Mouse (Mus musculus) heart, postnatal 0 days (tissue): ENCODE results near the gene Fthl17a. TPM values are rescaled to one million over a fixed set of nuclear protein-coding genes. Genes with fewer than 3 reads are reported as not detected.

Experiments
- ATAC-seq: fragments of 200-750 bp; cut with Nextera tagmentation; 2 replicates; pipeline ENCODE4 v1.8.0; 2017; ENCODE audit warnings: low read depth, moderate number of reproducible peaks, moderate library complexity; ENCODE audit not compliant: insufficient read depth
- DNase-seq: peaks from one replicate; pipeline ENCODE4 v3.0.0-alpha.2; 2016; ENCODE audit warnings: low spot score
- H3K27ac ChIP-seq: fragments of 300-500 bp; sonication (generic); 2 replicates; pipeline ENCODE4 v1.5.1; 2014; ENCODE audit warnings: low read depth, mild to moderate bottlenecking
- H3K27me3 ChIP-seq: fragments of 300-500 bp; sonication (generic); 2 replicates; pipeline ENCODE4 v1.6.1; 2014; ENCODE audit warnings: low read length, mixed read lengths; ENCODE audit not compliant: control insufficient read depth, insufficient read depth
- H3K36me3 ChIP-seq: fragments of 300-500 bp; sonication (generic); replicated peaks from 2 replicates; pipeline ENCODE4 v1.6.1; 2014; ENCODE audit warnings: low read length, mixed read lengths; ENCODE audit not compliant: control insufficient read depth, insufficient read depth
- H3K4me1 ChIP-seq: fragments of 300-500 bp; sonication (generic); 2 replicates; pipeline ENCODE4 v1.6.1; 2014; ENCODE audit warnings: antibody characterized with exemption; ENCODE audit not compliant: control insufficient read depth, insufficient read depth
- H3K4me2 ChIP-seq: fragments of 300-500 bp; sonication (generic); 2 replicates; pipeline ENCODE4 v1.6.1; 2014; ENCODE audit warnings: low read depth, mild to moderate bottlenecking, low read length, moderate library complexity
- H3K4me3 ChIP-seq: fragments of 300-500 bp; sonication (generic); 2 replicates; pipeline ENCODE4 v1.5.1; 2014; ENCODE audit warnings: low read depth, low read length
- H3K9ac ChIP-seq: fragments of 300-500 bp; sonication (generic); replicated peaks from 2 replicates; pipeline ENCODE4 v1.6.1; 2014; ENCODE audit warnings: low read depth, low read length, mixed read lengths
- H3K9me3 ChIP-seq: fragments of 300-500 bp; sonication (generic); replicated peaks from 2 replicates; pipeline ENCODE4 v1.6.1; 2016; ENCODE audit warnings: low read length; ENCODE audit not compliant: control insufficient read depth
- CTCF ChIP-seq: IDR thresholded peaks from 2 replicates; pipeline ENCODE4 v1.5.1; 2016; ENCODE audit warnings: antibody characterized with exemption, control low read depth, low read depth
- EP300 ChIP-seq: IDR thresholded peaks from 2 replicates; pipeline ENCODE4 v1.6.1; 2016; ENCODE audit warnings: antibody characterized with exemption, low read depth
- WGBS: fragments of 180-500 bp; shearing (Covaris S2); extraction: QIAGEN DNeasy Blood & Tissue Kit; methylation state at CpG from one replicate; pipeline ENCODE4 v1.1.7; 2014; 5-methylcytosine and 5-hydroxymethylcytosine counted together
- polyA plus RNA-seq: library from polyadenylated mRNA; unstranded; fragments of >200 nt; fragmentation: Nextera tagmentation; extraction: Ambion mirVana; gene quantifications from 2 replicates; pipeline ENCODE4 v1.2.1, GENCODE M21; 2015
- total RNA-seq: library from RNA; depleted of rRNA; stranded (reverse); fragments of >200 nt; gene quantifications from 2 replicates; pipeline ENCODE4 v1.2.3, GENCODE M21; 2014; ENCODE audit warnings: low replicate concordance

Gene Fthl17a
- total and polyA plus RNA-seq, 2 experiments from 2014 or later: not detected

DNA sequence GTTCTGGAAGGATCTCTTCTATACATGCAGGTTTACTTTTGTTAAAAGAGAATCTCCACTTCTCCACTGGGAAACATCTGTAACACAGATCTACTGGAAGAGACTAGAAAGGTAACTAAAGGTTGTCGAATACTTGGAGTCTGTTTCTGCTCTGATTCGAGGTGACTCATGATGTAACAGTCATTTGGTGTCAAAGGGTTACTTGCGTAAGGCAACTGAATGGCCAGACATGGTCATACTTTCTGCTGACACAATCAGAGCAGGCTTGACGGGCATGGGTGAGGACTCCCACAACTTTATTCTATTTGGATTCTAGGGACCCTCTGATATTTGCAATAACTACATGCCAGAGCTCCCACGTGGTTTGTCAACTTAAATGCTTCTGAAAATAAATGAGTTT, 43.3 kb downstream of the Fthl17a start:
- DNase-seq: no peak
- no peak overlapping the region for H3K27ac ChIP-seq
- H3K9me3 ChIP-seq: no peaks in the 10 kb centered on the region
- no peaks in the 10 kb centered on the region for H3K4me1 ChIP-seq
- WGBS: 58% methylated on average over 5 of the region's 5 CpGs
- H3K27me3 ChIP-seq: no peaks in the 10 kb centered on the region
- H3K36me3 ChIP-seq: no peaks in the 10 kb centered on the region
- no peak overlapping the region for H3K4me3 ChIP-seq
- no peak overlapping the region for H3K9ac ChIP-seq
- no peak for TF ChIP-seq EP300
- TF ChIP-seq CTCF: no peak
- ATAC-seq: no peak
- H3K4me2 ChIP-seq: no peak overlapping the region

GRCm38 (mm10) chrX:85294001-85294400, 44.5 kb downstream of the Fthl17a start:
- Histone ChIP-seq H3K27ac (no peak overlapping the region), H3K27me3 (no peaks in the 10 kb centered on the region), H3K4me3 (no peak overlapping the region), H3K4me2 (no peak overlapping the region), H3K36me3 (no peaks in the 10 kb centered on the region), H3K4me1 (no peaks in the 10 kb centered on the region), H3K9me3 (no peaks in the 10 kb centered on the region), H3K9ac (no peak overlapping the region)
- ATAC-seq (no peak), DNase-seq (no peak)
- TF ChIP-seq CTCF: no peak
- TF ChIP-seq EP300: no peak
- WGBS: 44% methylated on average over 3 of the region's 3 CpGs

DNA sequence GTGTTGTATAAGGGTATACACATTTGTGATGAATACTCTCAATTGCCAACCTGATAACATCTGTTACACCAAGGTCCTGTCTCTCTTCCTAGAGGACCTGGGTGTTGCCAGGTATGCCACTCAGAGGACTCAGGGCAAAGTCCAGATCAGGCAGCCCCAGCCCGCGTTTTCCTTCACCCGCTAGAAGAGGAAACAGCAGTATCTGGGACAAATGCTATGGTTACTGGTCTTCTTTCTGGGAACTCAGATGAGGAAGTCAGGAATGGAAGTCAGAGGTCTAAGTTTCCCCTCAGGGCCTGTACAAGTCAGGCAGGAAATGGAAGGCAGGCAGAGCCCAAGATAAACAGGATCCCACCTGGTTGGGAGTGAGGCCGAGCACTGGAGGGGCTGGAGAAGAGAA, 55.2 kb downstream of the Fthl17a start:
- Histone ChIP-seq H3K36me3 (no peaks in the 10 kb centered on the region), H3K4me1 (no peaks in the 10 kb centered on the region), H3K4me3 (no peak overlapping the region), H3K27ac (no peak overlapping the region), H3K4me2 (no peak overlapping the region), H3K27me3 (no peaks in the 10 kb centered on the region), H3K9me3 (no peaks in the 10 kb centered on the region), H3K9ac (no peak overlapping the region)
- ATAC-seq (no peak), DNase-seq (no peak)
- no peak for TF ChIP-seq CTCF
- WGBS: 69% methylated on average over 4 of the region's 4 CpGs

DNA sequence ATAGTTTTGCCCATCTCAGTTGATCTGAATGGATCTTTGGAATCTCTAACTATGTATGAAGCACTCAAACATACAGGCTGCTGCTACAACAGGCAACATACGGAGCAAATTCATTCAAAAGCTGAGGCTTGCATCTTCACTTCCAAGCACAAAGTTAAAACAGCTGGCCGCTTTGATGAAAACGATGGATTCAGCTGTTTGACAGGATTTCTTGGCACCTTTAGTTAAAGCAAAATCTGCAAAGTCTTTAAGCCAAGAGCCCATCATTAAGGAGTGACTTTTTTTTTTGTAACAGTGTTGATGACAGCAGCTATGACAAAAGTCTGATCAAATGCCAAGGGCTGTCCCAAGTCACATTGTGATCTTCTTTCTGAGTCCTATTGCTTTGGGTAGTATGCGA, 69.1 kb downstream of the Fthl17a start:
- TF ChIP-seq CTCF (no peak), EP300 (no peak)
- ATAC-seq (no peak), DNase-seq (no peak)
- Histone ChIP-seq H3K9ac (no peak overlapping the region), H3K27me3 (no peaks in the 10 kb centered on the region), H3K9me3 (no peaks in the 10 kb centered on the region), H3K4me3 (no peak overlapping the region), H3K36me3 (no peaks in the 10 kb centered on the region), H3K27ac (no peak overlapping the region), H3K4me2 (no peak overlapping the region), H3K4me1 (no peaks in the 10 kb centered on the region)
- 71% methylated on average over 4 of the region's 4 CpGs for WGBS

DNA sequence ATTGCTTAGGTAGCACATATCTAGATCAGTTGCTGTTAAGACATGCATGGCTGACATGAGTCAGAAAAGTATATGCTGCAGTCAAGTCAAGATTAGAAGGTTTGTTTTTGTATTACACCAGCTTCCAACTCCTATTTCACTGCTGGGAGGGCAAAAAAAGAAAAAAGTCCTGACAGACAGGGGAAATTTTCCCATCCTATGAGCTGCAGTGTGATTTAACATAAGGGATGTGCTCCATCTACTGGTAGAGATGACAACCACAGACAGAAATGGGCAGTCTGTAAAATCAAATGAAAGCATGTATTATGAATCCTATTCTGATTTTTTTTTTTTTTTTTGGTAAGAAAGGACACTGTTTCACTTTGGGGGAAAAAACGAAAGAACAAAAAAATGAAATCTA, 69.7 kb downstream of the Fthl17a start:
- Histone ChIP-seq H3K4me3 (no peak overlapping the region), H3K36me3 (no peaks in the 10 kb centered on the region), H3K27me3 (no peaks in the 10 kb centered on the region), H3K9me3 (no peaks in the 10 kb centered on the region), H3K9ac (no peak overlapping the region), H3K27ac (no peak overlapping the region), H3K4me1 (no peaks in the 10 kb centered on the region), H3K4me2 (no peak overlapping the region)
- ATAC-seq (no peak), DNase-seq (peak; percentile 23)
- no peak for TF ChIP-seq EP300
- peak; percentile 60 for TF ChIP-seq CTCF
- 26% methylated on average over 1 of the region's 1 CpGs for WGBS
